Mouse (Mus musculus) brain, embryonic 14.5 days (tissue): ENCODE results near the gene Ssu2.

ENCODE experiments used
- CTCF ChIP-seq: fragments of 200-500 bp; IDR thresholded peaks from 2 replicates; pipeline ENCODE4 v1.5.1; 2012; ENCODE audit warnings: inconsistent platforms, mild to moderate bottlenecking, moderate library complexity, borderline replicate concordance; ENCODE audit not compliant: insufficient read depth, insufficient read length; ENCODE audit errors: extremely low read depth
- POLR2A ChIP-seq: fragments of 200-500 bp; IDR thresholded peaks from 2 replicates; pipeline ENCODE4 v1.6.1; 2012; ENCODE audit warnings: mild to moderate bottlenecking, inconsistent platforms, borderline replicate concordance; ENCODE audit not compliant: poor library complexity, insufficient read depth, insufficient read length, severe bottlenecking; ENCODE audit errors: extremely low read depth

- no peak for TF ChIP-seq POLR2A
- no peak for TF ChIP-seq CTCF
Observed at GRCm38 (mm10) chr6:112386260-112386659, 1.6 kb downstream of the Ssu2 start.
